Mouse (Mus musculus) embryonic facial prominence, embryonic 10.5 days (tissue): Measurements from ENCODE around the gene Gdi1. TPM values are rescaled to one million over a fixed set of nuclear protein-coding genes. Genes with fewer than 3 reads are reported as not detected.
"Not testable (repeated sequence)": the region's sequence is repeated elsewhere in the genome, so short reads cannot be mapped to it uniquely, and the experiment has no call there.

Experiments
- DNase-seq: peaks from one replicate; pipeline ENCODE4 v3.0.0-alpha.2; 2017; ENCODE audit warnings: low spot score
- H3K27ac ChIP-seq: fragments of 300-500 bp; sonication (generic); replicated peaks from 2 replicates; pipeline ENCODE4 v1.5.1; 2016; ENCODE audit warnings: mild to moderate bottlenecking
- H3K27me3 ChIP-seq: fragments of 300-500 bp; sonication (generic); replicated peaks from 2 replicates; pipeline ENCODE4 v1.6.1; 2016; ENCODE audit warnings: low read depth, mild to moderate bottlenecking; ENCODE audit not compliant: poor library complexity, severe bottlenecking
- H3K36me3 ChIP-seq: fragments of 300-500 bp; sonication (generic); replicated peaks from 2 replicates; pipeline ENCODE4 v1.6.1; 2016; ENCODE audit warnings: mild to moderate bottlenecking, moderate library complexity
- H3K4me1 ChIP-seq: fragments of 300-500 bp; sonication (generic); 2 replicates; pipeline ENCODE4 v1.6.1; 2016
- H3K4me3 ChIP-seq: fragments of 300-500 bp; sonication (generic); 2 replicates; pipeline ENCODE4 v1.5.1; 2016; ENCODE audit warnings: mild to moderate bottlenecking, moderate library complexity
- H3K9me3 ChIP-seq: fragments of 300-500 bp; sonication (generic); 2 replicates; pipeline ENCODE4 v1.6.1; 2016; ENCODE audit warnings: mild to moderate bottlenecking
- WGBS: fragments of 180-500 bp; shearing (Covaris S2); methylation state at CpG from one replicate; pipeline ENCODE4 v1.1.7; 2016; 5-methylcytosine and 5-hydroxymethylcytosine counted together
- microRNA-seq: library from miRNA; unstranded; fragments of <30 nt; microRNA quantifications from one replicate; pipeline ENCODE4, GENCODE M21; 2017
- polyA plus RNA-seq: library from polyadenylated mRNA; unstranded; fragments of >200 nt; fragmentation: Nextera tagmentation; extraction: Ambion mirVana; gene quantifications from 2 replicates; pipeline ENCODE4 v1.2.1, GENCODE M21; 2016

Gene Gdi1
- polyA plus RNA-seq, 1 experiment from 2014 or later = 251 TPM

DNA sequence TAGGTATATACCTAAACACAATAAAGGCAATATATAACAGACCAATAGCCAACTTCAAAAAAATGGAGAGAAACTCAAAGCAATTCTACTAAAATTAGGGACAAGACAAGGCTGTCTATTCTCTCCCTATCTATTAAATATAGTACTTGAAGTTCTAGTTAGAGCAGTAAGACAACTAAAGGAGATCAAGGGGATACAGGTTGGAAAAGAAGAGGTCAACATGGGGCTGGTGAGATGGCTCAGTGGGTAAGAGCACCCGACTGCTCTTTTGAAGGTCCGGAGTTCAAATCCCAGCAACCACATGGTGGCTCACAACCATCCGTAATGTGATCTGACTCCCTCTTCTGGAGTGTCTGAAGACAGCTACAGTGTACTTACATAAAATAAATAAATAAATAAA, 52.3 kb downstream of the Gdi1 start:
- DNase-seq, H3K4me3 ChIP-seq, H3K27me3 ChIP-seq, H3K4me1 ChIP-seq, H3K27ac ChIP-seq, H3K36me3 ChIP-seq, H3K9me3 ChIP-seq: not testable (repeated sequence)
- 87% methylated on average over 3 of the region's 3 CpGs for WGBS

DNA sequence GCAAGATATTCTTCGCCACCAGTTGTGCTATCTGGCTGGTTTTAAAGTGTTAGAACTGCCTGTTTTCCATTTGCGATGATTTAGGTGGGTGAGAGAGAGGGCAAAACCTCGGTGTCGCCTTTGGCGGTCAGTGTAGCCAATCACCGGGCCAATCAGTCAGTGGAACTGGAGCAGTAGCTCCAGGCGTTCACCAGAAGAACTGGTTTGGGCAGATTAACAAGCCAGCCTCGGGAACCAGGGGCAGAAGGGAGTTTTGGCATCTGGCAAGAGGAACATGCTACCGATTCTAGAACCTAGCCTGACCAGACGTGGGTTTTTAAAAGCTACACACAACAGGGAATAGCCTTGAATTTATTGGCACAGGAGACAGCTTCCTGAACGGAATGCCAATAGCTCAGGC, 54.4 kb downstream of the Gdi1 start:
- Histone ChIP-seq H3K27ac (no peak overlapping the region), H3K27me3 (no peaks in the 10 kb centered on the region), H3K36me3 (no peaks in the 10 kb centered on the region), H3K4me3 (no peak overlapping the region), H3K9me3 (no peaks in the 10 kb centered on the region), H3K4me1 (no peaks in the 10 kb centered on the region)
- 45% methylated on average over 11 of the region's 11 CpGs for WGBS
- peak; percentile 17 for DNase-seq

Small RNAs within 50 kb of the gene (microRNA-seq; reads per million reads assigned to microRNA genes)
- gene Mir7091 (not detected), gene Mir7092 (not detected)

Other genes with a start within 250 kb of the Gdi1 start
- gene Opn1mw, start 177.5 kb upstream of the Gdi1 start, polyA plus RNA-seq = not detected in 2 replicates
- gene Mecp2, start 169.6 kb upstream of the Gdi1 start, polyA plus RNA-seq = 12.4 and 15.7 TPM in 2 replicates
- gene Tex28, start 137.2 kb upstream of the Gdi1 start, polyA plus RNA-seq = not detected in 2 replicates
- 0.10 TPM in 1 of 2 replicates, not detected in the other for gene Tktl1, start 127.7 kb upstream of the Gdi1 start, polyA plus RNA-seq
- gene Flna, start 55.2 kb upstream of the Gdi1 start, polyA plus RNA-seq = 315 and 331 TPM in 2 replicates
- gene Emd, start 50.3 kb upstream of the Gdi1 start, polyA plus RNA-seq = 25.9 and 27.8 TPM in 2 replicates
- 846 and 850 TPM in 2 replicates for gene Rpl10, start 34.2 kb upstream of the Gdi1 start, polyA plus RNA-seq
- 68.8 and 70.4 TPM in 2 replicates for gene Taz, start 23.1 kb upstream of the Gdi1 start, polyA plus RNA-seq
- 4.2 and 4.7 TPM in 2 replicates for gene Dnase1l1, start 22.7 kb upstream of the Gdi1 start, polyA plus RNA-seq
- 86.4 and 91.5 TPM in 2 replicates for gene Atp6ap1, start 7.9 kb upstream of the Gdi1 start, polyA plus RNA-seq
- 60.2 and 60.4 TPM in 2 replicates for gene Fam50a, start 8.0 kb downstream of the Gdi1 start, polyA plus RNA-seq
- 18.3 and 19.6 TPM in 2 replicates for gene Plxna3, start 24.1 kb downstream of the Gdi1 start, polyA plus RNA-seq
- 114 and 119 TPM in 2 replicates for gene Lage3, start 48.6 kb downstream of the Gdi1 start, polyA plus RNA-seq
- gene Ubl4a, start 68.2 kb downstream of the Gdi1 start, polyA plus RNA-seq = 61.1 and 69.8 TPM in 2 replicates
- 12.3 and 13.0 TPM in 2 replicates for gene Slc10a3, start 68.4 kb downstream of the Gdi1 start, polyA plus RNA-seq
- 23.7 and 23.8 TPM in 2 replicates for gene Fam3a, start 88.3 kb downstream of the Gdi1 start, polyA plus RNA-seq
- 18.7 and 18.9 TPM in 2 replicates for gene Ikbkg, start 88.3 kb downstream of the Gdi1 start, polyA plus RNA-seq
- gene G6pdx, start 124.2 kb downstream of the Gdi1 start, polyA plus RNA-seq = 54.7 and 57.3 TPM in 2 replicates
- gene Gm6880, start 176.4 kb downstream of the Gdi1 start, polyA plus RNA-seq = not detected in 2 replicates